Mouse (Mus musculus) midbrain, embryonic 14.5 days (tissue): ENCODE data around the gene Egfr. TPM values are rescaled to one million over a fixed set of nuclear protein-coding genes. Genes with fewer than 3 reads are reported as not detected.

Source experiments
- ATAC-seq: fragments of 200-750 bp; cut with Nextera tagmentation; 2 replicates; pipeline ENCODE4 v1.8.0; 2017; ENCODE audit warnings: moderate number of reproducible peaks, moderate library complexity; ENCODE audit not compliant: low FRiP score, low TSS enrichment
- DNase-seq: peaks from one replicate; pipeline ENCODE4 v3.0.0-alpha.2; 2015
- H3K27ac ChIP-seq: fragments of 300-500 bp; sonication (generic); replicated peaks from 2 replicates; pipeline ENCODE4 v1.5.1; 2014; ENCODE audit warnings: mild to moderate bottlenecking, low read depth, low read length, moderate library complexity
- H3K27me3 ChIP-seq: fragments of 300-500 bp; sonication (generic); 2 replicates; pipeline ENCODE4 v1.6.1; 2014; ENCODE audit warnings: low read length, control low read depth, mixed read lengths; ENCODE audit not compliant: control insufficient read depth, insufficient read depth
- H3K36me3 ChIP-seq: fragments of 300-500 bp; sonication (generic); 2 replicates; pipeline ENCODE4 v1.6.1; 2014; ENCODE audit warnings: low read length, control low read depth; ENCODE audit not compliant: control insufficient read depth, insufficient read depth
- H3K4me1 ChIP-seq: fragments of 300-500 bp; sonication (generic); 2 replicates; pipeline ENCODE4 v1.6.1; 2014; ENCODE audit warnings: mild to moderate bottlenecking, antibody characterized with exemption, low read length, control low read depth; ENCODE audit not compliant: control insufficient read depth, insufficient read depth
- H3K4me2 ChIP-seq: fragments of 300-500 bp; sonication (generic); 2 replicates; pipeline ENCODE4 v1.6.1; 2014; ENCODE audit warnings: mild to moderate bottlenecking, low read length, moderate library complexity
- H3K4me3 ChIP-seq: fragments of 300-500 bp; sonication (generic); replicated peaks from 2 replicates; pipeline ENCODE4 v1.5.1; 2014; ENCODE audit warnings: low read depth, low read length
- H3K9ac ChIP-seq: fragments of 300-500 bp; sonication (generic); replicated peaks from 2 replicates; pipeline ENCODE4 v1.6.1; 2014; ENCODE audit warnings: mild to moderate bottlenecking, low read length, moderate library complexity
- H3K9me3 ChIP-seq: fragments of 300-500 bp; sonication (generic); 2 replicates; pipeline ENCODE4 v1.6.1; 2016; ENCODE audit warnings: low read length, control low read depth, mixed read lengths; ENCODE audit not compliant: control insufficient read depth
- WGBS: fragments of 180-500 bp; shearing (Covaris S2); extraction: QIAGEN DNeasy Blood & Tissue Kit; methylation state at CpG from one replicate; pipeline ENCODE4 v1.1.7; 2014; 5-methylcytosine and 5-hydroxymethylcytosine counted together
- polyA plus RNA-seq: library from polyadenylated mRNA; unstranded; fragments of >200 nt; fragmentation: Nextera tagmentation; extraction: Ambion mirVana; gene quantifications from 2 replicates; pipeline ENCODE4 v1.2.1, GENCODE M21; 2014

The Egfr gene
- 3.8 and 4.2 TPM in 2 replicates for polyA plus RNA-seq

- Histone ChIP-seq H3K9me3 (no peaks in the 10 kb centered on the region), H3K36me3 (no peaks in the 10 kb centered on the region), H3K4me3 (peak within 1 kb of the TSS; percentile 49), H3K9ac (peak within 1 kb of the TSS; percentile 42), H3K27me3 (peaks cover 37% of the 10 kb centered on the region), H3K4me1 (peaks cover 14% of the 10 kb centered on the region), H3K27ac (no peak within 1 kb of the TSS), H3K4me2 (peak within 1 kb of the TSS; percentile 95)
- DNase-seq = peak; percentile 51
- peak; percentile 18; the same call in 1 of the 2 replicates for ATAC-seq
- WGBS = under 1% methylated on average over 21 of the region's 21 CpGs
Measured at GRCm38 (mm10) chr11:16752007-16752348, at the start of gene Egfr. Gene Egfr (plus strand): TSS chr11:16752203.

DNA sequence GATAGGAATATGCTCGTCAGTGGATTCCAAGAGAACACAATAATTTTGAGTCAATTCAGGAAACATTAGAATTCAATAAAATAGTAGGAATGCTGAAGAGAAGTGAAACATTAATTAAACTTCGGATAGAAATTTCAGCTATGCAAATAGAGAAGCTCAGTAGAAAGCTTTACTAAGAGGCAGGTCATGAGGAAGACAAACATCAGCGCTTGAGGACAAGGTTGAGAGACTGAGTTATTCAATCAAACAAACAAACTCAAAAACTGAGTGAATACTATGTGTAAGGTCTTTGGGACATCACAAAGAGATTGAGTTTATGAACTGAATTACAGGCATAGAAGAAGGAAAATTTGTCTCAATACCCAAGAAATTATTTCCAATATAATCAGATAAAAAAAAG is 48.8 kb upstream of the Egfr start:
- H3K4me2 ChIP-seq = no peak overlapping the region
- no peaks in the 10 kb centered on the region for H3K4me1 ChIP-seq
- no peak overlapping the region for H3K4me3 ChIP-seq
- WGBS = 92% methylated on average over 3 of the region's 3 CpGs
- H3K27ac ChIP-seq = no peak overlapping the region
- H3K36me3 ChIP-seq = no peaks in the 10 kb centered on the region
- ATAC-seq = no peak
- DNase-seq = no peak
- H3K27me3 ChIP-seq = no peaks in the 10 kb centered on the region
- H3K9ac ChIP-seq = no peak overlapping the region
- no peaks in the 10 kb centered on the region for H3K9me3 ChIP-seq

- H3K36me3 ChIP-seq = no peaks in the 10 kb centered on the region
- no peak overlapping the region for H3K4me2 ChIP-seq
- no peak overlapping the region for H3K4me3 ChIP-seq
- DNase-seq = no peak
- H3K27ac ChIP-seq = no peak overlapping the region
- no peak for ATAC-seq
- 73% methylated on average over 1 of the region's 1 CpGs for WGBS
- no peak overlapping the region for H3K9ac ChIP-seq
- H3K9me3 ChIP-seq = no peaks in the 10 kb centered on the region
- no peaks in the 10 kb centered on the region for H3K27me3 ChIP-seq
- no peaks in the 10 kb centered on the region for H3K4me1 ChIP-seq
Measured at GRCm38 (mm10) chr11:16735083-16735644, 16.8 kb upstream of the Egfr start.

- Histone ChIP-seq H3K27me3 (no peaks in the 10 kb centered on the region), H3K4me3 (no peak overlapping the region), H3K4me1 (no peaks in the 10 kb centered on the region), H3K27ac (no peak overlapping the region), H3K36me3 (no peaks in the 10 kb centered on the region), H3K9ac (no peak overlapping the region), H3K9me3 (no peaks in the 10 kb centered on the region), H3K4me2 (no peak overlapping the region)
- 80% methylated on average over 2 of the region's 2 CpGs for WGBS
- ATAC-seq (no peak), DNase-seq (no peak)
Measured at GRCm38 (mm10) chr11:16737323-16737722, 14.7 kb upstream of the Egfr start.

DNA sequence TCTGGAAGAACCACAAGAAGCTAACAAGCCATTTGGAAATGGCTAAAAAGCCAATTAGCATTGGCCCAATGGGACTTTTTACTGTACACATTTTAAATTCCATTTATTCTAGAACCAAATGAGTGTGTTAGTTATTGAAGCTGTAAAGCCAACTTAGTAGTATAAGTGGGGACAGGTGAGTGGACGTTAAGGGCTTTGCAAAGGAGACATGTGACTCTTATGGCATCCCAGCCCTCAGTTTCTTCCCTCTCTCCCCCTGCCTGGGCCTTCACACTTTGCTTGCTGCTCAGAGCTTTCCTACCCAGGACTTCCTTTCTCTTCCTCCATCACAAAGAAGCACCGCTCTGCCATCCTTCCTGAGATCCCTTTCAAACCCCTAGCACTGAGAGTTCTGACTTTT is 13.3 kb upstream of the Egfr start:
- no peak for ATAC-seq
- Histone ChIP-seq H3K9me3 (no peaks in the 10 kb centered on the region), H3K4me3 (no peak overlapping the region), H3K27ac (no peak overlapping the region), H3K27me3 (no peaks in the 10 kb centered on the region), H3K4me1 (no peaks in the 10 kb centered on the region), H3K36me3 (no peaks in the 10 kb centered on the region), H3K9ac (no peak overlapping the region), H3K4me2 (no peak overlapping the region)
- WGBS = 77% methylated on average over 2 of the region's 2 CpGs
- no peak for DNase-seq

DNA sequence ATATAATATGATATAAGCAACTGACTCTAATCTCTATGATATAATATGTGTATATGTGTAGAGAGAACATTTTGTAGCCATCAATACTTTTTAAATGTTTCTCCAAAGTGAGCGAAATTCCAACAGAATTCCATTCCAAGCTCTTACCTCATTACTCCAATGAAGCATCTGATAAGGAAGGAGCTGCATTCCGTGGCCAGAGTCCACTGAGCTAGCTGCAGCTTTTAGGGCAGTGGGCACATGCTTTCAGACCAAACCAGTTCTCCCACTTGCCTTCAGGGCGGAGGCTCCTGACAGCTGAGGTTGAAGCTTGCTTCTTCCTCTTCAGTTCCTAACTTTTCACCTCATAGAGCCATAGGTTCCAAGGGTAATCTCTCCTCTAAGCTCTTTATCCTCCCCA is 12.8 kb upstream of the Egfr start:
- no peak overlapping the region for H3K4me2 ChIP-seq
- H3K4me3 ChIP-seq = no peak overlapping the region
- H3K27me3 ChIP-seq = no peaks in the 10 kb centered on the region
- no peaks in the 10 kb centered on the region for H3K4me1 ChIP-seq
- no peaks in the 10 kb centered on the region for H3K9me3 ChIP-seq
- DNase-seq (no peak), ATAC-seq (no peak)
- no peak overlapping the region for H3K9ac ChIP-seq
- H3K36me3 ChIP-seq = no peaks in the 10 kb centered on the region
- no peak overlapping the region for H3K27ac ChIP-seq
- WGBS = 81% methylated on average over 3 of the region's 3 CpGs

GRCm38 (mm10) chr11:16740691-16741611 is 11.1 kb upstream of the Egfr start:
- 72% methylated on average over 10 of the region's 10 CpGs for WGBS
- no peak overlapping the region for H3K27ac ChIP-seq
- no peak for DNase-seq
- no peak overlapping the region for H3K4me3 ChIP-seq
- no peaks in the 10 kb centered on the region for H3K27me3 ChIP-seq
- no peaks in the 10 kb centered on the region for H3K4me1 ChIP-seq
- H3K36me3 ChIP-seq = no peaks in the 10 kb centered on the region
- no peak for ATAC-seq
- no peak overlapping the region for H3K4me2 ChIP-seq
- no peak overlapping the region for H3K9ac ChIP-seq
- H3K9me3 ChIP-seq = no peaks in the 10 kb centered on the region

DNA sequence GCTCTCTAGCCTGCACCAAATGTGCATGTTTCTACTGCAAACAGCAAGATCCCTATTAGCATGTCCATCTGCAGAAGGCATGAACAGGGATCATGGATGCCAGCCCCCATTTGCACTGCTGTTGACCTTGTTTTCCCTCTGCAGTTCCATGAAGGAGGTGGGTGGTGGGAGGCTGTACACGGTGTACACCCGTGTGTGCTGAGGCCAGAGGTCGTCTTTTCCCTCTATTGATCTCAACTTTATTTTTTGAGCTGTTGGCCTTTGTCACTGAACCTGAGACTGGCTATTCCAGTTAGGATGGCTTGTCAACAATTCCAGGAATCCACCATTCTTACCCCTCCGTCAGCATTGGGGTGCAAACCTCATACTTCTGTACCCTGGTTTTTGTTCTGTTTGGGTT is 9.8 kb upstream of the Egfr start:
- Histone ChIP-seq H3K4me2 (no peak overlapping the region), H3K36me3 (no peaks in the 10 kb centered on the region), H3K4me3 (no peak overlapping the region), H3K9ac (no peak overlapping the region), H3K9me3 (no peaks in the 10 kb centered on the region), H3K27me3 (no peaks in the 10 kb centered on the region), H3K4me1 (no peaks in the 10 kb centered on the region), H3K27ac (no peak overlapping the region)
- DNase-seq = no peak
- ATAC-seq = no peak
- 85% methylated on average over 4 of the region's 4 CpGs for WGBS

DNA sequence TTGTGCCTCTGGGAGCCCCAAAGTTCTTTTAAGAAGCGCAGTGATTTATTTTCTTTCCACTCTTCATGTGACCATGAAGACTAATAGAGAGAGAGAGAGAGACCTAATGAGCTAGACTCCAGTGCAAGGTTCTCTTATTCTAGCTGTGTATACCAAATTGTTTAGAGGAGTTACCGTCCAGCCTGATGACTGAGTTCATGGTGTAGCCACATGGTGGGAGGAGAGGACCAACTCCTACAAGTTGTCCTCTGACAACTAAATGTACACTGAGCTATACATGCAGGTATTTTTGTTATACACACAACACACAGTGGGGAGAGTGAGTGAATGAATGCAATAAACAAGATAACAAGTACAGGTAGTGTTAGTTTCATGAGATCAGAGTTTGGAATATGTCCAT is 9.2 kb upstream of the Egfr start:
- no peaks in the 10 kb centered on the region for H3K9me3 ChIP-seq
- 96% methylated on average over 2 of the region's 2 CpGs for WGBS

More for the DNA sequence above, 9.2 kb upstream of the Egfr start:
- ATAC-seq (no peak), DNase-seq (no peak)
- H3K4me3 ChIP-seq = no peak overlapping the region
- no peak overlapping the region for H3K27ac ChIP-seq
- H3K27me3 ChIP-seq = no peaks in the 10 kb centered on the region
- no peaks in the 10 kb centered on the region for H3K4me1 ChIP-seq
- no peak overlapping the region for H3K4me2 ChIP-seq
- H3K36me3 ChIP-seq = no peaks in the 10 kb centered on the region
- no peak overlapping the region for H3K9ac ChIP-seq
